Mouse (Mus musculus): ENCODE results near the gene Tdrkh. TPM values are rescaled to one million over a fixed set of nuclear protein-coding genes. Genes with fewer than 3 reads are reported as not detected.

Gene Tdrkh
- polyA plus RNA-seq, 1 experiment from 2014 or later, result 45.8 TPM

- Histone ChIP-seq H3K9me3 (ENCODE audit: control insufficient read depth, low read length) (no peaks in the 10 kb centered on the region), H3K4me1 (replicated peaks; ENCODE audit: control insufficient read depth, insufficient read depth, low read length) (peaks cover 5% of the 10 kb centered on the region), H3K4me2 (replicated peaks) (peak within 1 kb of the TSS; percentile 63), H3K4me3 (replicated peaks; ENCODE audit: low read length) (peak within 1 kb of the TSS; percentile 32), H3K27me3 (ENCODE audit: control insufficient read depth, insufficient read depth, low read length) (peaks cover 10% of the 10 kb centered on the region; the same call in 1 of the 2 replicates), H3K9ac (peak within 1 kb of the TSS; percentile 56), H3K27ac (no peak within 1 kb of the TSS), H3K36me3 (replicated peaks; ENCODE audit: control insufficient read depth, insufficient read depth) (no peaks in the 10 kb centered on the region)
- DNase-seq (ENCODE audit: low spot score) (peak; percentile 19), ATAC-seq (ENCODE audit: low FRiP score) (no peak)
- WGBS, result 67% methylated on average over 6 of the region's 6 CpGs
Measured at GRCm38 (mm10) chr3:94398217-94398616, 14.9 kb upstream of the Tdrkh start, which contains the start of gene Lingo4. Gene Lingo4 (plus strand): TSS chr3:94398517.

DNA sequence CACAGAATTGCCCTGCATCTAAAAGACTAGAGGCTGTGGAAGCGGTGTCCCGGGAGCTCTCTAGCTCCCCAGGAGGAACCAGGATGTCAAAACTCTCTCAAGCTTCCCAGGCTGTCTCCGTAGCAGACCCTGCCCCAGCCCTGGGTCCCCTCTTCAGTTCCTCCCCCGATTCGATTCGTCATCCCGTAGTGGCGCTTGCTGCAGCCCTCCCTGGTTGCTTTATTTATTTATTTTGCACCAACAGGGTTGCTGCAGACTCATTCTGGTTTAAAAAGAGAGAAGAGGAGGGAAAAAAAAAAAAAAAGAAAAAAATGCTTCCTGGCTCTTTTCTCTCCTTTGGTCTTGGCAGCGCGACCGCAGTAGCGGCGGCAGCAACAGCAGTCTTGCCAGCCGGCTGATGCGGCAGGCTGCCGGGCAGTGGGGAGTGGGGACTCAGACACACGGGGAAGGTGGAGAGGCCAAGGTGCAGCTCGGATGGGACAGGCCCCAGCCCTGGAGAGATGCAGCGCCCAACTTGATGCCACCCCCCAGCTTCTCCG is 14.1 kb upstream of the Tdrkh start:
- Histone ChIP-seq H3K27me3 (ENCODE audit: control insufficient read depth, insufficient read depth, low read length) (peaks cover 10% of the 10 kb centered on the region; the same call in 1 of the 2 replicates), H3K4me1 (replicated peaks; ENCODE audit: control insufficient read depth, insufficient read depth, low read length) (peaks cover 5% of the 10 kb centered on the region), H3K27ac (no peak overlapping the region), H3K9ac (peak overlapping the region; percentile 56), H3K9me3 (ENCODE audit: control insufficient read depth, low read length) (no peaks in the 10 kb centered on the region), H3K4me3 (replicated peaks; ENCODE audit: low read length) (peak overlapping the region; percentile 32), H3K4me2 (replicated peaks) (peak overlapping the region; percentile 63), H3K36me3 (replicated peaks; ENCODE audit: control insufficient read depth, insufficient read depth) (no peaks in the 10 kb centered on the region)
- 1% methylated on average over 20 of the region's 20 CpGs for WGBS
- DNase-seq (ENCODE audit: low spot score) (peak; percentile 58), ATAC-seq (ENCODE audit: low FRiP score) (peak; percentile 67)

DNA sequence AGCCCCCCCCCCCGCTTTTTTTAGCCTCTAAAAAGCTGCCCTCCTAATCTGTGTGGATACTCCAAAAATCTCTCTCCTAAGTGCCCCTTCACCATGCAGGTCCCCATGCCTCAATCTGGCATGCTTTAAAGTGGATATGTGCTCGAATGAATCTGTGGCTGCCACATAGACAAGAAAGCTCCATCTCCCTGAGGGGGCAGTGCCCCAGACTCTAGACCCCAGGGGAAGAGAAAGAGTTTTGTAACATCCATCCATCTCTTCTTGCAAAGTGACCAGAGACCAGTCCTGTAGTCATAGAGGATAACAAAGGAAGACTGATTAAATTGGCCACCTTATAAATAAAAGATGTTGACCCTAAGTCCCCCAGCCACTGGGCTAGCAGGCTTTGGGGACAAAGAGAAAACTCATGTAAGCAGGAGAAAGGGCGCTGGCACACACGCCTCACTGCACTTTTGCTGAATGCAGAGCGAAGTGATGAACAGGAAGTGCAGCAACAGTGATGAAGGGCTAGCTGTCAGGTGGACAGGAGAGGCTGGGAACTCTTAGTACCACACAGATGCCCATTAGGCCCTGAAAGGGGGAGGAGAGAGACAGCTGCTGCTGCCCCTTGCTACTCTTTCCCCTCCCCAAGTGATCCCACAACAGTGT is 13.3 kb upstream of the Tdrkh start:
- Histone ChIP-seq H3K9me3 (ENCODE audit: control insufficient read depth, low read length) (no peaks in the 10 kb centered on the region), H3K36me3 (replicated peaks; ENCODE audit: control insufficient read depth, insufficient read depth) (no peaks in the 10 kb centered on the region), H3K9ac (peak overlapping the region; percentile 56; the same call in 1 of the 2 replicates), H3K4me1 (replicated peaks; ENCODE audit: control insufficient read depth, insufficient read depth, low read length) (peaks cover 9% of the 10 kb centered on the region), H3K27ac (no peak overlapping the region), H3K4me3 (replicated peaks; ENCODE audit: low read length) (peak overlapping the region; percentile 32; the same call in 1 of the 2 replicates), H3K27me3 (ENCODE audit: control insufficient read depth, insufficient read depth, low read length) (peaks cover 10% of the 10 kb centered on the region; the same call in 1 of the 2 replicates), H3K4me2 (replicated peaks) (peak overlapping the region; percentile 63)
- 11% methylated on average over 5 of the region's 5 CpGs for WGBS
- DNase-seq (ENCODE audit: low spot score), result peak; percentile 24
- ATAC-seq (ENCODE audit: low FRiP score), result peak; percentile 9; the same call in 1 of the 2 replicates

GRCm38 (mm10) chr3:94402451-94402850 is 10.6 kb upstream of the Tdrkh start:
- 78% methylated on average over 8 of the region's 8 CpGs for WGBS
- H3K27ac ChIP-seq, result no peak overlapping the region
- H3K9me3 ChIP-seq (ENCODE audit: control insufficient read depth, low read length), result no peaks in the 10 kb centered on the region
- H3K27me3 ChIP-seq (ENCODE audit: control insufficient read depth, insufficient read depth, low read length), result 0 out of 2 replicates have a peak, but pooled peaks cover 3% of the 10 kb centered on the region
- no peak overlapping the region for H3K4me3 ChIP-seq (replicated peaks; ENCODE audit: low read length)
- no peak overlapping the region for H3K4me2 ChIP-seq (replicated peaks)
- H3K4me1 ChIP-seq (replicated peaks; ENCODE audit: control insufficient read depth, insufficient read depth, low read length), result peaks cover 15% of the 10 kb centered on the region
- H3K9ac ChIP-seq, result no peak overlapping the region
- no peak for DNase-seq (ENCODE audit: low spot score)
- ATAC-seq (ENCODE audit: low FRiP score), result no peak
- H3K36me3 ChIP-seq (replicated peaks; ENCODE audit: control insufficient read depth, insufficient read depth), result no peaks in the 10 kb centered on the region

DNA sequence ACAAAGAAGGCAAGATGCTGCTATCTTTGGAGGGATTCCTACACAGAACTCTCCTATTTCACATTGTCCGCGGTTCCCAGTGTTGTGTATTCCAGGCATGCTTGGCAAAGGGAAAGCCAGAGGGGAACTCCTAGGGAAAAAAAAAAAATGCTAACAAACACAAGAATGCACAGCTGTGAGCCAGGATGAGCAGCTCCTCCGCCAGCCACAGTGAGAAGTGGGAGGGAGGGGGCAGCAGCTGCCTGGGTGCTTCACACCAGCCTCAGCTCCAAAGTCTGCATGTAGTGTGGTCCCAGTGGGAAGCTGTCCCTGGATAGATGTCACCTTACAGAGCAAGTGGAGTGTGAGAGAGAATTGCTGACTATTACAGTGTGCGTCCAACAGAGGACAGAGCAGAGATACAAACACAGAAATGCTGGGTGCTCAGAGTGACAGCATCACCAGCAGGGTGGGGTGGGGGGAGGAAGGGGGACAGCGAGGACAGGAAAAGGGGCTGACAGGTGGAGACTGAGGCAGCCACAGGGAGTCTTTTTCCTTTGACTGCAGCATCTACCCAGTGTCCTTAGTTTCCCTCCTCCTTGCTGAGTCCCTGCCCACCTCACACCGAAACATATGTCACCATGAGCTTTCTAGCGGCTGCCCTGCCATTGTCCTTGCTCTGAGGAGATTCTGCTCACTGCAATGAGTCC is 8.6 kb upstream of the Tdrkh start:
- H3K9ac ChIP-seq, result peak overlapping the region; percentile 24; the same call in 1 of the 2 replicates
- no peak overlapping the region for H3K27ac ChIP-seq
- WGBS, result 20% methylated on average over 7 of the region's 7 CpGs

GRCm38 (mm10) chr3:94405561-94405960 is 7.5 kb upstream of the Tdrkh start:
- Histone ChIP-seq H3K4me2 (replicated peaks) (no peak overlapping the region), H3K36me3 (replicated peaks; ENCODE audit: control insufficient read depth, insufficient read depth) (no peaks in the 10 kb centered on the region), H3K27ac (no peak overlapping the region), H3K4me1 (replicated peaks; ENCODE audit: control insufficient read depth, insufficient read depth, low read length) (0 out of 2 replicates have a peak, but pooled peaks cover 10% of the 10 kb centered on the region), H3K4me3 (replicated peaks; ENCODE audit: low read length) (no peak overlapping the region), H3K27me3 (ENCODE audit: control insufficient read depth, insufficient read depth, low read length) (no peaks in the 10 kb centered on the region), H3K9me3 (ENCODE audit: control insufficient read depth, low read length) (no peaks in the 10 kb centered on the region), H3K9ac (no peak overlapping the region)
- DNase-seq (ENCODE audit: low spot score) (no peak), ATAC-seq (ENCODE audit: low FRiP score) (no peak)
- WGBS, result 76% methylated on average over 4 of the region's 4 CpGs

More for the DNA sequence above, 8.6 kb upstream of the Tdrkh start:
- Histone ChIP-seq H3K36me3 (replicated peaks; ENCODE audit: control insufficient read depth, insufficient read depth) (no peaks in the 10 kb centered on the region), H3K9me3 (ENCODE audit: control insufficient read depth, low read length) (no peaks in the 10 kb centered on the region), H3K4me1 (replicated peaks; ENCODE audit: control insufficient read depth, insufficient read depth, low read length) (peaks cover 10% of the 10 kb centered on the region; the same call in 1 of the 2 replicates), H3K4me3 (replicated peaks; ENCODE audit: low read length) (no peak overlapping the region), H3K4me2 (replicated peaks) (no peak overlapping the region), H3K27me3 (ENCODE audit: control insufficient read depth, insufficient read depth, low read length) (no peaks in the 10 kb centered on the region)
- ATAC-seq (ENCODE audit: low FRiP score), result peak; percentile 69
- DNase-seq (ENCODE audit: low spot score), result no peak

- Histone ChIP-seq H3K4me3 (replicated peaks; ENCODE audit: low read length) (peak overlapping the region; percentile 76), H3K9me3 (ENCODE audit: control insufficient read depth, low read length) (no peaks in the 10 kb centered on the region), H3K9ac (peak overlapping the region; percentile 64), H3K4me1 (replicated peaks; ENCODE audit: control insufficient read depth, insufficient read depth, low read length) (peaks cover 16% of the 10 kb centered on the region), H3K27ac (peak overlapping the region; percentile 73), H3K4me2 (replicated peaks) (peak overlapping the region; percentile 92), H3K36me3 (replicated peaks; ENCODE audit: control insufficient read depth, insufficient read depth) (no peaks in the 10 kb centered on the region), H3K27me3 (ENCODE audit: control insufficient read depth, insufficient read depth, low read length) (no peaks in the 10 kb centered on the region)
- no peak for DNase-seq (ENCODE audit: low spot score)
- peak; percentile 58 for ATAC-seq (ENCODE audit: low FRiP score)
- 7% methylated on average over 25 of the region's 25 CpGs for WGBS
Measured at GRCm38 (mm10) chr3:94412530-94412929, 543 bp upstream of the Tdrkh start.

GRCm38 (mm10) chr3:94430980-94431379 is 17.9 kb downstream of the Tdrkh start:
- Histone ChIP-seq H3K4me3 (replicated peaks; ENCODE audit: low read length) (no peak overlapping the region), H3K4me1 (replicated peaks; ENCODE audit: control insufficient read depth, insufficient read depth, low read length) (no peaks in the 10 kb centered on the region), H3K9ac (no peak overlapping the region), H3K4me2 (replicated peaks) (no peak overlapping the region), H3K27ac (no peak overlapping the region), H3K27me3 (ENCODE audit: control insufficient read depth, insufficient read depth, low read length) (no peaks in the 10 kb centered on the region), H3K9me3 (ENCODE audit: control insufficient read depth, low read length) (no peaks in the 10 kb centered on the region), H3K36me3 (replicated peaks; ENCODE audit: control insufficient read depth, insufficient read depth) (peaks cover 56% of the 10 kb centered on the region)
- 86% methylated on average over 2 of the region's 2 CpGs for WGBS
- DNase-seq (ENCODE audit: low spot score), result no peak
- no peak for ATAC-seq (ENCODE audit: low FRiP score)

- Histone ChIP-seq H3K27ac (no peak overlapping the region), H3K9me3 (ENCODE audit: control insufficient read depth, low read length) (no peaks in the 10 kb centered on the region), H3K27me3 (ENCODE audit: control insufficient read depth, insufficient read depth, low read length) (no peaks in the 10 kb centered on the region), H3K9ac (no peak overlapping the region), H3K4me3 (replicated peaks; ENCODE audit: low read length) (no peak overlapping the region), H3K4me1 (replicated peaks; ENCODE audit: control insufficient read depth, insufficient read depth, low read length) (no peaks in the 10 kb centered on the region), H3K36me3 (replicated peaks; ENCODE audit: control insufficient read depth, insufficient read depth) (peaks cover 24% of the 10 kb centered on the region), H3K4me2 (replicated peaks) (no peak overlapping the region)
- ATAC-seq (ENCODE audit: low FRiP score) (no peak), DNase-seq (ENCODE audit: low spot score) (no peak)
- WGBS, result 95% methylated on average over 2 of the region's 2 CpGs
Measured at GRCm38 (mm10) chr3:94434305-94434704, 21.2 kb downstream of the Tdrkh start.

Data from hindbrain, embryonic 14.5 days (tissue).